Mouse (Mus musculus) heart, postnatal 0 days (tissue): Measurements from ENCODE around the gene Adap2. TPM values are rescaled to one million over a fixed set of nuclear protein-coding genes. Genes with fewer than 3 reads are reported as not detected.

Experiments used
- ATAC-seq: fragments of 200-750 bp; cut with Nextera tagmentation; 2 replicates; pipeline ENCODE4 v1.8.0; 2017; ENCODE audit warnings: low read depth, moderate number of reproducible peaks, moderate library complexity; ENCODE audit not compliant: insufficient read depth
- DNase-seq: peaks from one replicate; pipeline ENCODE4 v3.0.0-alpha.2; 2016; ENCODE audit warnings: low spot score
- H3K27ac ChIP-seq: fragments of 300-500 bp; sonication (generic); 2 replicates; pipeline ENCODE4 v1.5.1; 2014; ENCODE audit warnings: low read depth, mild to moderate bottlenecking
- H3K27me3 ChIP-seq: fragments of 300-500 bp; sonication (generic); 2 replicates; pipeline ENCODE4 v1.6.1; 2014; ENCODE audit warnings: low read length, mixed read lengths; ENCODE audit not compliant: control insufficient read depth, insufficient read depth
- H3K36me3 ChIP-seq: fragments of 300-500 bp; sonication (generic); replicated peaks from 2 replicates; pipeline ENCODE4 v1.6.1; 2014; ENCODE audit warnings: low read length, mixed read lengths; ENCODE audit not compliant: control insufficient read depth, insufficient read depth
- H3K4me1 ChIP-seq: fragments of 300-500 bp; sonication (generic); 2 replicates; pipeline ENCODE4 v1.6.1; 2014; ENCODE audit warnings: antibody characterized with exemption; ENCODE audit not compliant: control insufficient read depth, insufficient read depth
- H3K4me2 ChIP-seq: fragments of 300-500 bp; sonication (generic); 2 replicates; pipeline ENCODE4 v1.6.1; 2014; ENCODE audit warnings: low read depth, mild to moderate bottlenecking, low read length, moderate library complexity
- H3K4me3 ChIP-seq: fragments of 300-500 bp; sonication (generic); 2 replicates; pipeline ENCODE4 v1.5.1; 2014; ENCODE audit warnings: low read depth, low read length
- H3K9ac ChIP-seq: fragments of 300-500 bp; sonication (generic); replicated peaks from 2 replicates; pipeline ENCODE4 v1.6.1; 2014; ENCODE audit warnings: low read depth, low read length, mixed read lengths
- H3K9me3 ChIP-seq: fragments of 300-500 bp; sonication (generic); replicated peaks from 2 replicates; pipeline ENCODE4 v1.6.1; 2016; ENCODE audit warnings: low read length; ENCODE audit not compliant: control insufficient read depth
- CTCF ChIP-seq: IDR thresholded peaks from 2 replicates; pipeline ENCODE4 v1.5.1; 2016; ENCODE audit warnings: antibody characterized with exemption, control low read depth, low read depth
- EP300 ChIP-seq: IDR thresholded peaks from 2 replicates; pipeline ENCODE4 v1.6.1; 2016; ENCODE audit warnings: antibody characterized with exemption, low read depth
- WGBS: fragments of 180-500 bp; shearing (Covaris S2); extraction: QIAGEN DNeasy Blood & Tissue Kit; methylation state at CpG from one replicate; pipeline ENCODE4 v1.1.7; 2014; 5-methylcytosine and 5-hydroxymethylcytosine counted together
- polyA plus RNA-seq: library from polyadenylated mRNA; unstranded; fragments of >200 nt; fragmentation: Nextera tagmentation; extraction: Ambion mirVana; gene quantifications from 2 replicates; pipeline ENCODE4 v1.2.1, GENCODE M21; 2015
- total RNA-seq: library from RNA; depleted of rRNA; stranded (reverse); fragments of >200 nt; gene quantifications from 2 replicates; pipeline ENCODE4 v1.2.3, GENCODE M21; 2014; ENCODE audit warnings: low replicate concordance

Gene Adap2
- total and polyA plus RNA-seq, 2 experiments from 2014 or later = 3.0 to 20.0 TPM

DNA sequence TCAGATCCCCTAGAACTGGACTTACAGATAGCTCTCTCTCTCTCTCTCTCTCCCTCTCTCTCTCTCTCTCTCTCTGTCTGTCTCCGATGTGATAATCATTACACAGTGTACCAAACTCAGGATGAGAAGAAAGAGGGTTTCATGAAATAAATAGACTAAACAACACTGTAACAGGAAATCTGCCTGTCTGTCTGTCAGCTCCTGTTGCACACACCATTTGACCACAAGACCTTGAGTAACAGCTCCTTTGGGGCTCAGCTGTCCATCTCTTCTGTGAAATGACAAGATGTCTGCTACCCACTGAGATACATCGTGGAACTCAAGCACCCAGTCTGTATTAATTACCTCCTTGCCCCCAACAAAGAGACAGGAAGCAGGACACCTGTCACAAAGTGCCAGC, 2.4 kb upstream of the Adap2 start:
- H3K27ac ChIP-seq = no peak overlapping the region

GRCm38 (mm10) chr11:80152376-80152775, 1.5 kb upstream of the Adap2 start:
- peaks cover 16% of the 10 kb centered on the region for H3K27me3 ChIP-seq
- H3K4me1 ChIP-seq = no peaks in the 10 kb centered on the region

More for the DNA sequence above, 2.4 kb upstream of the Adap2 start:
- ATAC-seq = no peak
- Histone ChIP-seq H3K36me3 (no peaks in the 10 kb centered on the region), H3K4me3 (no peak overlapping the region), H3K9me3 (no peaks in the 10 kb centered on the region), H3K4me2 (no peak overlapping the region), H3K4me1 (no peaks in the 10 kb centered on the region), H3K27me3 (peaks cover 16% of the 10 kb centered on the region), H3K9ac (no peak overlapping the region)
- WGBS = 53% methylated on average over 2 of the region's 2 CpGs
- no peak for DNase-seq
- no peak for TF ChIP-seq EP300
- no peak for TF ChIP-seq CTCF

DNA sequence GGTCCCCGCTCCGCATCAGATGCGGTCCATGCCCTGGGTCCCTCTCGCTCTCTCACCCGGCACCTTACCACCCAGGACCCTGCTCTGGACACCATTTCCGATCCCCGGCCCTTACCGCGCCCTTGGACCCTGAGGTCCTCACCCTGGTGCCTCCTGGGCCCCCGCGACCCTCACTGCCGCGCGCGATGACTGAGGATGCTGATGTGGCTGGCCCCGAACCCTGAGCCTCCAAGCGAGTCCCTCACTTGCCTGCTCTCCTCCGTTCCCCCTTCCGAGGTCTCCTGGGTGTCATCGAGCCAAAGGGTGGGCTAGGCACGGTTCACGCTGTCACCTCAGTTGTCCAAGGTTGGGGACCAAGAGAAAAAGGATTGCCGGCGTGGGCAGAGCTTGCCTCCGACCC, 596 bp downstream of the Adap2 start:
- H3K4me1 ChIP-seq = no peaks in the 10 kb centered on the region
- peaks cover 16% of the 10 kb centered on the region for H3K27me3 ChIP-seq
- no peaks in the 10 kb centered on the region for H3K36me3 ChIP-seq
- no peaks in the 10 kb centered on the region for H3K9me3 ChIP-seq
- ATAC-seq = no peak
- DNase-seq = no peak
- H3K4me2 ChIP-seq = peak overlapping the region; percentile 82
- peak overlapping the region; percentile 68 for H3K4me3 ChIP-seq
- H3K9ac ChIP-seq = peak overlapping the region; percentile 67
- H3K27ac ChIP-seq = no peak overlapping the region
- TF ChIP-seq CTCF (no peak), EP300 (no peak)
- WGBS = 23% methylated on average over 25 of the region's 25 CpGs

More at GRCm38 (mm10) chr11:80152376-80152775, 1.5 kb upstream of the Adap2 start:
- H3K27ac ChIP-seq = no peak overlapping the region
- ATAC-seq = no peak
- H3K9ac ChIP-seq = no peak overlapping the region
- no peak for DNase-seq
- H3K36me3 ChIP-seq = no peaks in the 10 kb centered on the region
- no peak overlapping the region for H3K4me3 ChIP-seq
- H3K9me3 ChIP-seq = no peaks in the 10 kb centered on the region
- no peak overlapping the region for H3K4me2 ChIP-seq
- no peak for TF ChIP-seq EP300
- no peak for TF ChIP-seq CTCF
- 54% methylated on average over 8 of the region's 8 CpGs for WGBS

DNA sequence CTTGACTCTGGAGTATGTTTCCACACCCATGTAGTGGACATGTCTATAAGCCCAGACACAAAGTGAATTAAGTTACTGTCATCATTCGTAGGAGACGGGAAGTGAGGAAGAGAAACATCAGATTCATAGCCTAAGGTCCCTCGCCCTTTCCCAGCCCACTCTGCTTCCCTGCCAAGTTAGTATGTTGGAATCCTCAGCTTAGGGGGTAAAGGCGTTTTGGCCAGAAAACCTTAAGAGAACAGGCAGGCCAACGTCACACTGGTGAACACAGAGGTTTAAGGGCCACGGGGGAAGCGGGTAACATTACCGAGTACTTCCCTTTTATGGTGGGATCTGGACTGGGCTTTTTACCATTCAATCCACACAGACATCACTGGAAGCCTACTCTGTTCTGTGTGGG, 1.6 kb downstream of the Adap2 start:
- Histone ChIP-seq H3K9me3 (no peaks in the 10 kb centered on the region), H3K4me3 (0 out of 2 replicates have a peak overlapping the region, but pooled peaks have one; percentile 9), H3K4me2 (peak overlapping the region; percentile 20; the same call in 1 of the 2 replicates), H3K4me1 (no peaks in the 10 kb centered on the region), H3K36me3 (no peaks in the 10 kb centered on the region), H3K27ac (no peak overlapping the region), H3K27me3 (peaks cover 16% of the 10 kb centered on the region), H3K9ac (no peak overlapping the region)
- TF ChIP-seq EP300 (no peak), CTCF (no peak)
- WGBS = 84% methylated on average over 8 of the region's 8 CpGs
- ATAC-seq (no peak), DNase-seq (no peak)

DNA sequence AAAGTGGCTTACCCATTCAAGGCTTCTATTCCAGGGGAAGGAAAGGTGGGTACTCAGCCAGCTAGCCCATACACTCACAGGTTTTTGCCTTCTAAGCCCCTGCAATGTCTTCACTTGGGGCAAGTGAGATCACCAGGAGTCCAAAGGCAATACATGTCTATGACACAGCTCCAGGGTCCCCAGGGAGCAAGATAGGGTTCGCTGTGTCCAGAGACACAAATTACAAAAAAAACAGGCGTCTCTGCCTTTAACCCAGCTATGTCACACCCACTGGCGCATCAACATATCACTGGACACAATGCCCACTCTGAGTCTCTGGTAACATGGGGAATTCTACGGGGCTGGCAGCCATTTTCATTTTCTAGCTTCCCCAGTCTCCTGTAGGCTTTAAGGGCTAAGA, 2.1 kb downstream of the Adap2 start:
- Histone ChIP-seq H3K27me3 (peaks cover 16% of the 10 kb centered on the region), H3K4me3 (no peak overlapping the region)

DNA sequence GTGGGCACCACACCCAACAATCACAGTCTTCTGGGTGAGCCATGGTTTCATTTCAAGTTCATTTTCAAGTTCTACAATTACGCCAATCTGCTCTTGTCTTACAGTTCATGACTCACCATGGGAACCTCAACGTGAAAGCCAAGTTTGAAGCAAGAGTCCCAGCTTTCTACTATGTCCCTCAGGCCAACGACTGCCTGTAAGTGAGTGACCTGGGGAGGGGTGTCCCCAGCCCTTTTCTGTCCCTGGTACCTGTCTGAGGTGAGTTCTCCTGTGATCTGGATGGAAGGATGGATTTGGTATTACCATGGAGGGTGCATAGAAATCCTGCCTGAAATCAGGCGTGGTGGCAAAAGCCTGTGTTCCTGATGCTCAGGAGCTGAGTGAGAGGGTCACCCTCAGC, 2.9 kb downstream of the Adap2 start:
- TF ChIP-seq EP300 = no peak
- TF ChIP-seq CTCF = no peak
- Histone ChIP-seq H3K36me3 (no peaks in the 10 kb centered on the region), H3K4me3 (no peak overlapping the region), H3K4me2 (no peak overlapping the region), H3K4me1 (no peaks in the 10 kb centered on the region), H3K27me3 (peaks cover 16% of the 10 kb centered on the region), H3K27ac (no peak overlapping the region), H3K9me3 (no peaks in the 10 kb centered on the region), H3K9ac (no peak overlapping the region)
- DNase-seq (no peak), ATAC-seq (no peak)
- 79% methylated on average over 4 of the region's 4 CpGs for WGBS

More for the DNA sequence above, 2.1 kb downstream of the Adap2 start:
- Histone ChIP-seq H3K36me3 (no peaks in the 10 kb centered on the region), H3K27ac (no peak overlapping the region), H3K9me3 (no peaks in the 10 kb centered on the region), H3K9ac (no peak overlapping the region), H3K4me2 (0 out of 2 replicates have a peak overlapping the region, but pooled peaks have one; percentile 20), H3K4me1 (no peaks in the 10 kb centered on the region)
- no peak for ATAC-seq
- TF ChIP-seq CTCF (no peak), EP300 (no peak)
- WGBS = 82% methylated on average over 4 of the region's 4 CpGs
- DNase-seq = no peak
